22 mouse cellular contexts compared by ENCODE assay signal in genomic region chr14:19693606-19694005, GRCm38 (mm10). TPM values are rescaled to one million over a fixed set of nuclear protein-coding genes. Genes with fewer than 3 reads are reported as not detected.
A peak's percentile ranks its signal among the peaks of the same experiment; 100 is the strongest.
DNase-seq lines count a peak whose midpoint lies in the region; ATAC-seq lines count a peak whose summit lies in the region.
"Had no signal": no experiment of that assay in that cellular context is flagged by ENCODE, and none has a peak within 500 bp of the region (broad histone marks: within the 10 kb centered on the region; RNA-seq: fewer than 3 reads in every experiment).

No protein-coding gene starts in this region.

- ATAC-seq in midbrain, embryonic 11.5 days (ENCODE audit: low FRiP score), result no peak
- ATAC-seq: activated CD4-positive, CD25-positive, alpha-beta regulatory T cell, adult 4 months; forebrain, embryonic 13.5 days; intestine, postnatal 0 days; liver, postnatal 0 days; midbrain, embryonic 13.5 days had no signal

- H3K36me3 ChIP-seq in midbrain, embryonic 11.5 days (ENCODE audit: control insufficient read depth, insufficient read depth, low read length), result no peaks in the 10 kb centered on the region
- no peaks in the 10 kb centered on the region for H3K36me3 ChIP-seq in midbrain, embryonic 10.5 days
- H3K36me3 ChIP-seq: embryonic facial prominence, embryonic 13.5 days; hindbrain, embryonic 12.5 days; limb, embryonic 10.5 days; midbrain, embryonic 13.5 days had no signal

- peak; percentile 9 for DNase-seq in adrenal gland, adult 2 months
- no peak for DNase-seq in adrenal gland, postnatal 4 days (ENCODE audit: low spot score in 2 of 2)
- peak; percentile 77 for DNase-seq in cerebellum, postnatal 14 days
- DNase-seq in cerebellum, postnatal 4 days (ENCODE audit: low spot score in 2 of 2), result no peak
- peak; percentile 27 for DNase-seq in heart, postnatal 4 days
- DNase-seq in heart, postnatal 14 days, result no peak
- peak; percentile 47 for DNase-seq in midbrain, embryonic 11.5 days (ENCODE audit: low spot score, missing footprints)
- no peak for DNase-seq in midbrain, embryonic 10.5 days (ENCODE audit: low spot score)
- DNase-seq: liver; liver, postnatal 0 days; lung, postnatal 14 days; thymus, adult 18-20 months; thymus, postnatal 36 days had no signal

- no peak overlapping the region for H3K4me2 ChIP-seq in midbrain, embryonic 11.5 days
- H3K4me2 ChIP-seq: embryonic facial prominence, embryonic 13.5 days; forebrain, embryonic 13.5 days; hindbrain, embryonic 12.5 days; midbrain, embryonic 13.5 days had no signal

- WGBS in midbrain, embryonic 11.5 days, result 86% methylated on average over 2 of the region's 2 CpGs
- 80% methylated on average over 2 of the region's 2 CpGs for WGBS in midbrain, embryonic 10.5 days

- intact Hi-C loops in heart, postnatal 14 days (cut with DNase I), result no loop called here

- no peaks in the 10 kb centered on the region for H3K9me3 ChIP-seq in midbrain, embryonic 11.5 days (ENCODE audit: control insufficient read depth, low read length)
- H3K9me3 ChIP-seq in midbrain, embryonic 10.5 days (replicated peaks), result no peaks in the 10 kb centered on the region
- H3K9me3 ChIP-seq: embryonic facial prominence, embryonic 13.5 days; forebrain, embryonic 13.5 days; hindbrain, embryonic 12.5 days; limb, embryonic 10.5 days; midbrain, embryonic 13.5 days had no signal

- H3K27me3 ChIP-seq in midbrain, embryonic 11.5 days (ENCODE audit: control insufficient read depth, insufficient read depth, low read length), result no peaks in the 10 kb centered on the region
- no peaks in the 10 kb centered on the region for H3K27me3 ChIP-seq in midbrain, embryonic 10.5 days (ENCODE audit: low read depth, poor library complexity, severe bottlenecking)
- H3K27me3 ChIP-seq: embryonic facial prominence, embryonic 13.5 days; forebrain, embryonic 13.5 days; midbrain, embryonic 13.5 days had no signal

- H3K27ac ChIP-seq in midbrain, embryonic 11.5 days (ENCODE audit: low read depth, low read length), result no peak overlapping the region
- no peak overlapping the region for H3K27ac ChIP-seq in midbrain, embryonic 10.5 days (replicated peaks)
- H3K27ac ChIP-seq: embryonic facial prominence, embryonic 13.5 days; forebrain, embryonic 13.5 days; hindbrain, embryonic 12.5 days; layer of hippocampus, adult 2 months; limb, embryonic 10.5 days; midbrain, embryonic 13.5 days had no signal

- no peak overlapping the region for H3K4me3 ChIP-seq in midbrain, embryonic 11.5 days (ENCODE audit: low read depth, low read length)
- no peak overlapping the region for H3K4me3 ChIP-seq in midbrain, embryonic 10.5 days
- H3K4me3 ChIP-seq: embryonic facial prominence, embryonic 13.5 days; forebrain, embryonic 13.5 days; hindbrain, embryonic 12.5 days; layer of hippocampus, adult 2 months; limb, embryonic 10.5 days; midbrain, embryonic 13.5 days had no signal

- no peaks in the 10 kb centered on the region for H3K4me1 ChIP-seq in midbrain, embryonic 11.5 days (ENCODE audit: control insufficient read depth, insufficient read depth, low read length)
- no peaks in the 10 kb centered on the region; the same call in 1 of the 2 replicates for H3K4me1 ChIP-seq in midbrain, embryonic 10.5 days
- H3K4me1 ChIP-seq: embryonic facial prominence, embryonic 13.5 days; forebrain, embryonic 13.5 days; hindbrain, embryonic 12.5 days; limb, embryonic 10.5 days; midbrain, embryonic 13.5 days had no signal

- no peak overlapping the region for H3K9ac ChIP-seq in midbrain, embryonic 11.5 days (ENCODE audit: low read length)
- H3K9ac ChIP-seq: embryonic facial prominence, embryonic 13.5 days; forebrain, embryonic 13.5 days; hindbrain, embryonic 12.5 days; liver, postnatal 0 days; midbrain, embryonic 13.5 days had no signal

RNA-seq across cellular contexts. Expression of gene Nid2, which starts 57.5 kb away (rescaled TPM):
- 10 to 100 TPM; 10.8 to 14.9 TPM for total RNA-seq in adrenal gland, adult 2 months (2021)
- 13.4 and 16.6 TPM in 2 replicates for polyA plus RNA-seq in adrenal gland, adult 2 months (2012; rRNA removed)
- total RNA-seq in adrenal gland, postnatal 4 days (2021), result 100 to 1,000 TPM in 1 of 2 experiments, 10 to 100 TPM in 1; 80.3 to 105 TPM
- total RNA-seq in heart, postnatal 4 days (2021), result 100 to 1,000 TPM; 118 to 125 TPM
- total RNA-seq in heart, postnatal 14 days (2021), result 10 to 100 TPM; 89.0 to 89.7 TPM
- 30.0 and 32.2 TPM in 2 replicates for polyA plus RNA-seq in midbrain, embryonic 11.5 days (2014; fragmentation: Nextera tagmentation; extraction: Ambion mirVana)
- 41.0 and 41.6 TPM in 2 replicates for polyA plus RNA-seq in midbrain, embryonic 10.5 days (2016; fragmentation: Nextera tagmentation; extraction: Ambion mirVana)
- total RNA-seq: neutrophil, adult 5-6 weeks had no signal

Comparison
In these comparisons a context has a peak if more than half of its experiments do, and no peak if none do; other contexts are left out.
1. DNase-seq: peak in adrenal gland, adult 2 months (single experiment), cerebellum, postnatal 14 days (2 of 2), heart, postnatal 4 days (single experiment) and midbrain, embryonic 11.5 days (single experiment); none in adrenal gland, postnatal 4 days (0 of 2), cerebellum, postnatal 4 days (0 of 2), heart, postnatal 14 days (0 of 2) and midbrain, embryonic 10.5 days (single experiment).
2. RNA of gene Nid2, which starts 57.5 kb away (total RNA-seq): 118 to 125 TPM in heart, postnatal 4 days, 80.3 to 105 TPM in adrenal gland, postnatal 4 days and 89.0 to 89.7 TPM in heart, postnatal 14 days; 10.8 to 14.9 TPM in adrenal gland, adult 2 months; every median in the first group is over 4 times any median in the second.